Comparison of ENCODE assay signal across 11 mouse cellular contexts in genomic region chr3:84217118-84217960, GRCm38 (mm10). TPM values are rescaled to one million over a fixed set of nuclear protein-coding genes. Genes with fewer than 3 reads are reported as not detected.
DNase-seq lines count a peak whose midpoint lies in the region; ATAC-seq and TF ChIP-seq lines count a peak whose summit lies in the region.
"Had no signal": no experiment of that assay in that cellular context is flagged by ENCODE, and none has a peak within 500 bp of the region (broad histone marks: within the 10 kb centered on the region; RNA-seq: fewer than 3 reads in every experiment).

No protein-coding gene starts in this region.

- TF ChIP-seq POLR2A in cerebellum, adult 2 months (IDR thresholded peaks at IDR 0.05; ENCODE audit: borderline replicate concordance, insufficient read depth, low read length), result no peak
- no peak for TF ChIP-seq POLR2A in brain, embryonic 14.5 days (IDR thresholded peaks at IDR 0.05; ENCODE audit: borderline replicate concordance, extremely low read depth, insufficient read depth, insufficient read length, poor library complexity, severe bottlenecking)

- H3K27me3 ChIP-seq in cerebellum, adult 2 months (ENCODE audit: control insufficient read depth, insufficient read depth, low read length), result no peaks in the 10 kb centered on the region
- no peaks in the 10 kb centered on the region for H3K27me3 ChIP-seq in forebrain, embryonic 12.5 days
- no peaks in the 10 kb centered on the region for H3K27me3 ChIP-seq in midbrain, embryonic 11.5 days (ENCODE audit: control insufficient read depth, insufficient read depth, low read length)

- WGBS in cerebellum, adult 2 months, result 9% methylated on average over 12 of the region's 12 CpGs
- 42% methylated on average over 12 of the region's 12 CpGs for WGBS in forebrain, embryonic 12.5 days
- 50% methylated on average over 12 of the region's 12 CpGs for WGBS in midbrain, embryonic 11.5 days

- peak overlapping the region; percentile 43; the same call in 1 of the 2 replicates for H3K9ac ChIP-seq in forebrain, embryonic 12.5 days
- H3K9ac ChIP-seq in midbrain, embryonic 11.5 days (ENCODE audit: low read length), result peak overlapping the region; percentile 4; the same call in 1 of the 2 replicates
- H3K9ac ChIP-seq: liver, embryonic 15.5 days had no signal

- no peaks in the 10 kb centered on the region for H3K36me3 ChIP-seq in forebrain, embryonic 12.5 days (replicated peaks)
- H3K36me3 ChIP-seq in midbrain, embryonic 11.5 days (ENCODE audit: control insufficient read depth, insufficient read depth, low read length), result no peaks in the 10 kb centered on the region
- H3K36me3 ChIP-seq: liver, embryonic 15.5 days had no signal

- no peak for ATAC-seq in forebrain, embryonic 12.5 days (ENCODE audit: low FRiP score)
- ATAC-seq in midbrain, embryonic 11.5 days (ENCODE audit: low FRiP score), result no peak

- H3K4me1 ChIP-seq in cerebellum, adult 2 months (ENCODE audit: control insufficient read depth, insufficient read depth, low read length), result peaks cover 18% of the 10 kb centered on the region
- peaks cover 73% of the 10 kb centered on the region for H3K4me1 ChIP-seq in forebrain, embryonic 12.5 days
- H3K4me1 ChIP-seq in midbrain, embryonic 11.5 days (ENCODE audit: control insufficient read depth, insufficient read depth, low read length), result peaks cover 29% of the 10 kb centered on the region

- H3K27ac ChIP-seq in cerebellum, adult 2 months (ENCODE audit: insufficient read depth, low read length), result peak overlapping the region; percentile 67
- H3K27ac ChIP-seq in forebrain, embryonic 12.5 days, result peak overlapping the region; percentile 19
- no peak overlapping the region for H3K27ac ChIP-seq in midbrain, embryonic 11.5 days (ENCODE audit: low read depth, low read length)
- H3K27ac ChIP-seq: liver, embryonic 15.5 days had no signal

- H3K4me3 ChIP-seq in cerebellum, adult 2 months (replicated peaks; ENCODE audit: insufficient read depth, low read depth, low read length), result peak overlapping the region; percentile 89
- peak overlapping the region; percentile 25; the same call in 1 of the 2 replicates for H3K4me3 ChIP-seq in forebrain, embryonic 12.5 days (replicated peaks)
- H3K4me3 ChIP-seq in midbrain, embryonic 11.5 days (ENCODE audit: low read depth, low read length), result no peak overlapping the region
- H3K4me3 ChIP-seq: liver, embryonic 15.5 days had no signal

- no peaks in the 10 kb centered on the region for H3K9me3 ChIP-seq in forebrain, embryonic 12.5 days
- no peaks in the 10 kb centered on the region for H3K9me3 ChIP-seq in midbrain, embryonic 11.5 days (ENCODE audit: control insufficient read depth, low read length)
- H3K9me3 ChIP-seq: liver, embryonic 15.5 days had no signal

- DNase-seq in cerebellum, adult 2 months, result peak; percentile 59 to 60
- no peak for DNase-seq in cerebellum, adult 11 months
- DNase-seq in brain, embryonic 14.5 days (ENCODE audit: low read depth), result peak; percentile 59
- no peak for DNase-seq in midbrain, embryonic 11.5 days (ENCODE audit: low spot score, missing footprints)
- DNase-seq in layer of hippocampus, adult 9-11 months, result no peak
- no peak for DNase-seq in kidney, postnatal 36 days
- no peak for DNase-seq in spleen, postnatal 14 days (ENCODE audit: low spot score in 2 of 2)
- DNase-seq: right cerebral cortex, postnatal 25 days; thymus, adult 18-20 months had no signal

- peak overlapping the region; percentile 73 for H3K4me2 ChIP-seq in forebrain, embryonic 12.5 days
- H3K4me2 ChIP-seq in midbrain, embryonic 11.5 days, result peak overlapping the region; percentile 67
- H3K4me2 ChIP-seq: liver, embryonic 15.5 days had no signal

- TF ChIP-seq CTCF in cerebellum, adult 2 months (IDR thresholded peaks at IDR 0.05; ENCODE audit: borderline replicate concordance, insufficient read depth, low read depth, low read length), result no peak
- TF ChIP-seq CTCF in brain, embryonic 14.5 days (IDR thresholded peaks at IDR 0.05; ENCODE audit: borderline replicate concordance, extremely low read depth, insufficient read depth, insufficient read length), result no peak

RNA-seq across cellular contexts. Expression of gene Gm6525, which starts 43.4 kb away (rescaled TPM):
- polyA plus RNA-seq in cerebellum, adult 2 months (2012; rRNA removed), result not detected in 2 replicates
- polyA plus RNA-seq in brain, embryonic 14.5 days (2012; rRNA removed), result not detected in 2 replicates
- polyA plus RNA-seq in forebrain, embryonic 12.5 days (2016; fragmentation: Nextera tagmentation; extraction: Ambion mirVana), result 1.5 and 2.5 TPM in 2 replicates
- 0.83 and 1.4 TPM in 2 replicates for polyA plus RNA-seq in midbrain, embryonic 11.5 days (2014; fragmentation: Nextera tagmentation; extraction: Ambion mirVana)

Comparison
In these comparisons a context has a peak if more than half of its experiments do, and no peak if none do; other contexts are left out.
1. DNase-seq: peak in cerebellum, adult 2 months (2 of 2) and brain, embryonic 14.5 days (single experiment); none in cerebellum, adult 11 months (single experiment), midbrain, embryonic 11.5 days (single experiment), layer of hippocampus, adult 9-11 months (single experiment), kidney, postnatal 36 days (0 of 2) and spleen, postnatal 14 days (0 of 2).